Mouse (Mus musculus): ENCODE measurements around the gene Gbp4. TPM values are rescaled to one million over a fixed set of nuclear protein-coding genes. Genes with fewer than 3 reads are reported as not detected.

Gbp4 gene
- total RNA-seq, 1 experiment from 2014 or later, result not detected

Other genes starting within 250 kb of the Gbp4 start
- 0.32 TPM in 1 of 2 replicates, not detected in the other for gene Abcg3, start 156.9 kb downstream of the Gbp4 start, total RNA-seq (2017)
- gene Gbp9, start within 50 bp of the Gbp4 start, total RNA-seq (2017), result 0.39 and 0.41 TPM in 2 replicates
- 0.91 TPM in 1 of 2 replicates, not detected in the other for gene Gbp8, start within 50 bp of the Gbp4 start, total RNA-seq (2017)
- not detected in 2 replicates for gene Gbp10, start 99.9 kb upstream of the Gbp4 start, total RNA-seq (2017)
- not detected in 2 replicates for gene Gm43302, start 154.1 kb upstream of the Gbp4 start, total RNA-seq (2017)
- gene Gbp6, start 154.1 kb upstream of the Gbp4 start, total RNA-seq (2017), result 0.78 and 1.2 TPM in 2 replicates

Data from common myeloid progenitor, adult 5-6 weeks (primary cell).